Mouse (Mus musculus): ENCODE measurements at regions not wholly inside any gene's neighbourhood (a gene's known extent, or its start where the extent isn't known, plus 50 kb on each side); places are given as distances from the start of the nearest gene placed in this dataset.

DNA sequence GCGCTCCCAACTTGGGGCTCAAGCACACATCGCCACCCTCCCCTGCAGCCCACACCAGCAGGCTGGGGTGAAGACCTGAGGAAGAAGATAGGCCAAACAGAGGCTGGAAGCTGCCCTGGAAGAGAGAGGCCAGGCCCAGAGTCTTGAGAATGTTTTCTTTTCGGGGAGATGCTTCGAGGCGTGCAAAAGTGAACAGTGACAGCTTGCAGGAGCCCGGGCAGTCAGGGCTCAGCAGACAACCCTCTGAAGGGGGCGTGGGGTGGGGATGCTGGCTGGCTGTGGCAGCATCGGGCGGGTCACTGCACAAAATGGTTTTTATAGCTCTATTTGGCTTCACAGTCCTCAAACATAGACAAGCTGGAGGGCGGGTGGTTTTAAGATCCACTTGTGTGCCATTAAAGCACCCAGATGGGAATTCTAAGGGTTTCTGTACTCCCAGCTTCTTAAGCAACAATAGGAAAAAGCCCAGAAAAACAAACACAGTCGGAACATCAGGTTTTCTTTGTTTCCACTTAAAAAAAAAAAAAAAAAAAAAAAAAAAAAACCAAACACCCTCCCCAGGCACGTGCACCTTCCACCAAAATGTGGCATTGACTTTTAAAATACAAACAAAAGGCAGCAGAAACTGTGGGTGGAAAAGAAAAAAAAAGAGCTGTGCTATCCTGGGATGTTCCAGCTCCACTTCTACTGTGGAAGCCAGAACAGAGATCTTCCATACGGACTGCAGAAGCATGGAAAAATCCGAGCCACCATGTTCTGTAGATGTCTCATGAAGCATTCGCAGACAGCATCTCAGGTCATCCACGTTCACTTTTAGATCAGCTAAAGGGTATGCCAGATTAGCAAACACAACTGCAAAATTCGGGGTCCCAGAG, 123.5 kb downstream of the Ly86 start:
- DNase-seq (ENCODE audit: low read depth, low spot score): no peak

DNA sequence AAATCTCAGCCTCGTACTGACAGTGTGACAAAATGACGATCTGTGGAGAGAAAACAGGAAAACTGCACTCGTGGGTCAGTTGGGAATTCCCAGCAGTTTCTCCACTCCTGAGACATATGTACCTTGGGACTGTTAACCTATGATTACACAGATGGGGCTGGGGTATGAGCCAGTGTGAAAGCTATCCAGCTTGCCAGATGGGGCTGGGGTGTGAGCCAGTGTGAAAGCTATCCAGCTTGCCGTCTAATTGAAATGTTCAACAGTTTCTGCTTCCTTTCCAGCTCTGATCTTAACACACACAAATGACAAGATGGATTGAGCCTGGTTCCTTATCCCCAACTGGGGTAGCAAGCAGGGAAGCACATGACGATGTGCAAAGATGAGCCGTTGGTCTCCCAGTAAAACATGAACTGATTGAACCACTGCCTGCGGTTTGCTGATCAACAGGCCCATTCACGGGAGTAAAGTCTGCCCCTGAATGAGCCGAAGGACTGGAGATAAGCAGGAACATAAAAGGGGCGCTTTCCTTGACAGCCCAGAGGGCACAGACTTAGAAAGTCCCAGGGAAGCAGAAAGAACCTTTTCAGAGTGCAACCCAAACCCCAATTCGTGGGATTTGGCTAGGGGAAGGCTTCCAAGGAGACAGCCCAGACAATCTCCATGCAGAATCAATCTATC, 125.4 kb downstream of the Ly86 start:
- DNase-seq (ENCODE audit: low read depth, low spot score): no peak

DNA sequence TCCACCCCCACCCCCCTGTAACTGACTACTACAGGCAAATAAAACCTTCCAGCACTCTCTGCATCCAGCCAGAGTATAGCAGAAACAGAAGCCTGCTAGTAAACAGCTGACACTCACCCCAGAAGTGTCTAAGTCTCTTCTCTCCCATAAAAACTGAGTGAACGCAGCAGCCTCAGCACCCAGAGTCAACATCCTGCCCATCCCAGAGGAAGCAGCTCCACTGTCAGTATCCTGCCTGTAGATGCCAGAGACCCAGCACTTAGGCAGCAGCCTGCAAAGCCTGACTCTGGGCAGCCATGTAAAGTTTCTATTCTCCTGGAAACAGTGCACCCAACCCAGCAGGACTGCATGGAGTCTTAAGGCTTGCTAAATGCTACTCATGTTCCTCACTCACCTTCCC, 128.4 kb downstream of the Ly86 start:
- no peak for DNase-seq (ENCODE audit: low read depth, low spot score)

- no peak for DNase-seq (ENCODE audit: low read depth, low spot score)
Measured at GRCm38 (mm10) chr13:37475804-37476203, 130.8 kb downstream of the Ly86 start.

DNA sequence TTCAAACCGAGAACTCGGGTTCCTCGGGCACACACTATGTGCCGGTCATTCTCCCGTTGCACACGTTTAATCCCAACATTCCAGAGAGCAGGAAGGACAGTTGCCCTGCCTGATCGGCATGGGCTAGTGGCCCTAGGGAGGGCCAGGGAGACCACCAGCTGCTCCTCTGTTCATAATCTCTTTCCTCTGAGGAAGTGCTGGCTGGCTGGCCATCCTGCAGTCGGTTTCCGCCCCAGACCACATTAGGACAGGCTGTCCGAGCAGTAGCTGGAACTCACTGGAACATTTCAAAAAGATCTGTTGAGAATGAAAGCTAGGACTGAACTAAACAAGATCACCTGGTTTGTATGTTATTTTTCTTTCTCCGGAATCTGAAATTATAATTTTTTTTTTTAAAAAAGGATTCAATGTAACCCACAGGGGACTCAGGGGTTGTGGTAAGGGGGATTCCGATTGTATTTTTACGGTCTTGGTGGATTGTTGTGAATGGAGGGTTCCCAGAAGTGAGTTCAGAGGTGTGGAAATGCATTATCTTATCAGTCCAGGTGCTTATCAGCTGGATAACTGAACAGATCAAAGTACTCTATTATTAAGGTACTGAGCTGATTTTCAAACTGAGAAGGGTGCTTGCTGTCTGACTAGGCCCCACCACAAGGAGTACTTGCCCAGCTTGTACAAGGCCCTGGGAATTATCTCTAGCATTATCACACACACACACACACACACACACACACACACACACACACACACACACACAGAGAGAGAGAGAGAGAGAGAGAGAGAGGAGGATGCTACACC, 131.4 kb downstream of the Ly86 start:
- DNase-seq (ENCODE audit: low read depth, low spot score): no peak

DNA sequence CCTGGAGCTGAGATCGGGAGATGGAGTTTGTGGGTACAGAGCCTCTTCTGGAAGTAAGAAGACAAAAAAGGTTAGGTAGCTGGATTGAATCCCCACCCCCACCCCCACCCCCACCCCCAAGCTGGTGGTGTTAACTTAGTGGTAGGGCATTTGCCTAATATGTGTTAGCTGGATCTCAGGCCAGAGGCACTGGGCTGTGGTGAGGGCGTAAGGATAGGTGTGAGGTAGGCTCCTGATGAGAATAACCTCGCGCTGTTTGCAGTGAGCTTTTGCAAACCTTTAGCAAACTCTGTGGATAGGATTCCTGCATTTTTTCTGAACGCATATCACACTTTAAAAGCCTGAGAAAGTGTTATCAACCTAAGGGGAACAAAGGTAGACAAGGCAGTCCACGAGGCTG, 132.3 kb downstream of the Ly86 start:
- no peak for DNase-seq (ENCODE audit: low read depth, low spot score)

GRCm38 (mm10) chr13:37477749-37478548, 132.9 kb downstream of the Ly86 start:
- no peak for DNase-seq (ENCODE audit: low read depth, low spot score)

GRCm38 (mm10) chr13:37479182-37479691, 134.2 kb downstream of the Ly86 start:
- DNase-seq (ENCODE audit: low read depth, low spot score): no peak

GRCm38 (mm10) chr13:37481514-37481913, 136.5 kb downstream of the Ly86 start:
- no peak for DNase-seq (ENCODE audit: low read depth, low spot score)

DNA sequence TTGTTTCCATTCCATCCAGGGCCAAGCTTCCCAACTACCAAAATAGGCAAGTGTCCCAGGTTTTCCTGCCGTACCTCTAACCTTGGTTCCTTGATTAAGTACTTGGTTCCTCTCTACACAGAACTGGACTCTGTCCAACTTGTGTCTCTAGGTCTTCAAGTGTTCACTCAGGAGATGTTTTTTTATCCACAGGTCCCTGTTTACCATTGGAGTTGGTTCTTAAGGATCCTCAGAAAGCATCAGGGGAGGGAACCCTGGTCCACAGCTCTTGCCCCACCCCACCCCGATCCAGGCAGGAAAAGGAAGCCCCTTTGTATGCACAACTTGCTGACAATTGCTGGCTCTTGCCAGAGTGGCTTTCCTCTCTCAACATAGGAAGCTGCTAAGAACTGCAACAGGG, 137.0 kb downstream of the Ly86 start:
- DNase-seq (ENCODE audit: low read depth, low spot score): no peak

GRCm38 (mm10) chr13:37482589-37482988, 137.6 kb downstream of the Ly86 start:
- peak; percentile 72 for DNase-seq (ENCODE audit: low read depth, low spot score)

DNA sequence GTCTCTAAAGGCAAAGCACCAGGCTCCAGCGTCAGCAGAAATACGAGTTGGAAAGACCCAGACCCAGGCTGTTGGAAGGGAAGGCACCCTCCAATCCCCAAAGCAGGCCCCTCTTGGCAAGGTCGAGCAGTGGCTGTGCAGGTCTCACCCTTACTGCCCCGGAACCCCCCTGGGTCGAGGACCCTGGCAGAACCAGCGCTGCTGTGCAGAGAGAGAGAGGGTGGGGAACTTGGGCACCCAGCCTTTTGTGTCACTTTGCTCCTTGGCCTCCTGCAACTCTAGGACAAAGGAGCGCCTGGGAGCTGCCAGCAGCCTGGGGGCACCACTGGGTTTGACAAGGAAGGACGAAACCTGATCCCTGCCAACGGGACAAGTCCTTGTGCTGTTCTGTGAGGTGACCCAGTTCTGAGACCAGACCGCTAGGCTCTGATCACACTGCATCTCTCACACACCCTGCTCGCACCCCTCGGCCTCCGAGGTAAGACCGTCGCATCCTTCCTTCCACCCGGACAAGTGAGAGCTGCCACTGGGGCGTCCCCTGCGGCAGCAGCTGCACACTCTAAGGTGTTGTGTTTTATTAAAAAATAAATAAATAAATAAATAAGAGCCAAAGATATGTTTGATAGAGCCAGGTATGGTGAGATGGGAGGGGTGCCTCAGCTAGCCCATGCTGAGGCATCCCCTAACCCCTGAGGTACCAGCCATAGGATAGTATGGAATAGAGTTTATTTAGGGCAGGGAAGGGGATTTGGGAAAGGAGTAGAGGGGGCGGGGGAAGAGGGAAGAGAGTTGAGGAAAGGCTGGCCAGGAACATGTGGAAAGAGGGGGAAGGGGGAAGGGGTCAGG, 138.2 kb downstream of the Ly86 start:
- DNase-seq (ENCODE audit: low read depth, low spot score): peak; percentile 56

DNA sequence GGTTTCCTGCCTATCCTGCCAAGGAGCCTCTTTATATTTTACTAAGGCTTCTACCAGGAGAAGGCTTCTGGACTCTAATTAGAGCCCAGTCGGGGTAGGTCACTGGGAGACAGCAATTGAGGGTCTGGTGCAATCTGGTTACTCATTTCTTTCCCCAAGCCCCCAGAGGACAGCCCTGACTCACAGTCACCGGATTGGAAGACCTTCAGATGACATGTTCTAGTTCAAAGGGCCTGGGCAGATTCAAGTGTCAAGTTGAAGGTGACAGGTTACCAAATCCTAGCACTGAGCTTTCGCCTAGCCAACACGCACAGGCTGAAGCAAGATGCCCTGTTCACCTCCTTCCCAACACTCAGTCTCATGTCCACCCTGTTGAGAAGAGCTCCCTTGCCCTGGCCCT, 139.6 kb downstream of the Ly86 start:
- no peak for DNase-seq (ENCODE audit: low read depth, low spot score)

GRCm38 (mm10) chr13:37492115-37493001, 147.3 kb downstream of the Ly86 start:
- no peak for DNase-seq (ENCODE audit: low read depth, low spot score)

- DNase-seq (ENCODE audit: low read depth, low spot score): no peak
Measured at GRCm38 (mm10) chr13:37493331-37493730, 148.3 kb downstream of the Ly86 start.

DNA sequence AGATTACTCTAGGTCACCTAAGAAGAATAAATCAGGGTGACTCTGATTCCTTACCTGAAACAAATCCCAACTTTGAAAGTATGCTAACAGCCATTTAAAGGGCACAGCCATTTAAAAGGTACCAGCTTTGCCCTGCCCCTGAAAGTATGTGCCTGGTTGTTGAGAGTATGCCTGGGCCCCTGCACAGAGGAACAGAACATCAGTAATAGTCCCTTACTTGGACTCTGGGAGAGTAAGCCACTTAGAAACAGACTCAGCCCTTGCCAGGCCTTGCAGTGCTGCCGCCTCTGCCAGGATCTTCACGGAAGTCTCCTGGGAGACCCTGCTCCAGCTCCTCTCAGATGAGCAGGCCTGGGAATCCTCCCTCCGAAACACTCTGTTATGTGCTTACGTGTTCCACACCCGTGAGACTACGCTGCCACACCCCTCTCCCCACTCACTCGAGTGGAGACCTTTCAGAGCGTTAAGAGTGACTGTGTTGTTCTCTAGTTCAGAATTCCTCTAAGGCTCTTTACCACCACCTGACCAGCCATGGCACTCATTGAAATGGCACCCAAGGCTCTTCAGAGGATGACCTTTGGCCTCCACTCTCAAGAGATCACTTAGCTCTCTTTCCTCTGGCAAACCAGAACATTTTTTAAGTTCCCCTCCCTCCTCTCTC, 150.4 kb downstream of the Ly86 start:
- DNase-seq (ENCODE audit: low read depth, low spot score): no peak

- DNase-seq (ENCODE audit: low read depth, low spot score): no peak
Measured at GRCm38 (mm10) chr13:37497986-37498385, 153.0 kb downstream of the Ly86 start.

- no peak for DNase-seq (ENCODE audit: low read depth, low spot score)
Measured at GRCm38 (mm10) chr13:37500668-37501286, 155.8 kb downstream of the Ly86 start.

Measured in skeletal muscle tissue, adult 2 months (tissue).